Mouse (Mus musculus) intestine, embryonic 14.5 days (tissue): Measurements from ENCODE around the gene Celf2. TPM values are rescaled to one million over a fixed set of nuclear protein-coding genes. Genes with fewer than 3 reads are reported as not detected.
A peak's percentile ranks its signal among the peaks of the same experiment; 100 is the strongest.

ENCODE experiments used
- ATAC-seq: fragments of 200-750 bp; cut with Nextera tagmentation; replicated peaks from 2 replicates; pipeline ENCODE4 v1.8.0; 2017; ENCODE audit warnings: low read depth, moderate number of reproducible peaks, moderate TSS enrichment, moderate library complexity; ENCODE audit not compliant: low FRiP score, low TSS enrichment
- DNase-seq: peaks from one replicate; pipeline ENCODE4 v3.0.0-alpha.2; 2018; ENCODE audit warnings: low spot score
- H3K27ac ChIP-seq: fragments of 300-500 bp; sonication (generic); 2 replicates; pipeline ENCODE4 v1.5.1; 2014; ENCODE audit warnings: low read depth, mild to moderate bottlenecking, control low read depth
- H3K27me3 ChIP-seq: fragments of 300-500 bp; sonication (generic); replicated peaks from 2 replicates; pipeline ENCODE4 v1.6.1; 2014; ENCODE audit warnings: low read length, control low read depth; ENCODE audit not compliant: control insufficient read depth, insufficient read depth
- H3K36me3 ChIP-seq: fragments of 300-500 bp; sonication (generic); 2 replicates; pipeline ENCODE4 v1.6.1; 2014; ENCODE audit warnings: low read length, control low read depth; ENCODE audit not compliant: control insufficient read depth, insufficient read depth
- H3K4me1 ChIP-seq: fragments of 300-500 bp; sonication (generic); replicated peaks from 2 replicates; pipeline ENCODE4 v1.6.1; 2014; ENCODE audit warnings: low read length, control low read depth, mixed read lengths; ENCODE audit not compliant: control insufficient read depth, insufficient read depth
- H3K4me2 ChIP-seq: fragments of 300-500 bp; sonication (generic); 2 replicates; pipeline ENCODE4 v1.6.1; 2014; ENCODE audit warnings: low read length
- H3K4me3 ChIP-seq: fragments of 300-500 bp; sonication (generic); 2 replicates; pipeline ENCODE4 v1.5.1; 2014; ENCODE audit warnings: low read depth, low read length, control low read depth, mixed read lengths
- H3K9ac ChIP-seq: fragments of 300-500 bp; sonication (generic); 2 replicates; pipeline ENCODE4 v1.6.1; 2014; ENCODE audit warnings: mild to moderate bottlenecking, low read length
- H3K9me3 ChIP-seq: fragments of 300-500 bp; sonication (generic); 2 replicates; pipeline ENCODE4 v1.6.1; 2016; ENCODE audit warnings: low read length, control low read depth; ENCODE audit not compliant: control insufficient read depth
- WGBS: fragments of 180-500 bp; shearing (Covaris S2); extraction: QIAGEN DNeasy Blood & Tissue Kit; methylation state at CpG from one replicate; pipeline ENCODE4 v1.1.7; 2014; 5-methylcytosine and 5-hydroxymethylcytosine counted together
- polyA plus RNA-seq: library from polyadenylated mRNA; unstranded; fragments of >200 nt; fragmentation: Nextera tagmentation; extraction: Ambion mirVana; gene quantifications from 2 replicates; pipeline ENCODE4 v1.2.1, GENCODE M21; 2014

Gene Celf2
- polyA plus RNA-seq, 1 experiment from 2014 or later: 53.5 TPM

DNA sequence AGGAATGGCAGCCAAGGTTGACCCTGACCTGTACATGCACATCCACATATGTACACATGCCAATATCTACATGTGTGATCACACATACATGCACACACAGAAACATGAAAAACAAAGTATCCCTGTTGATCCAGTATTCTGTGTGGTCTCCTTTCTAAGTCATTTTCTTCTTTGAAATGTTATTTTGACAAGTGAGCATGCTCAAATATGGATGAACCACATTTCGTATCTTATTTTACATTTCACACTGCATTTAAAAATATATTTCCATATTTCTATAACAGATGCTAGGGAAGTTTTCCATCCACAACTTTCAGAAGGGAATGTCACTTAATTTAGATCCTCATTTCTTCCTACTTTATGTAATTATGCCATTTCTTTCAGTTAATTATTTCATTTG, 364.5 kb downstream of the Celf2 start:
- H3K9me3 ChIP-seq: no peaks in the 10 kb centered on the region
- no peak overlapping the region for H3K9ac ChIP-seq
- H3K27ac ChIP-seq: no peak overlapping the region
- ATAC-seq (no peak), DNase-seq (no peak)
- no peak overlapping the region for H3K4me3 ChIP-seq
- no peaks in the 10 kb centered on the region for H3K36me3 ChIP-seq
- no peak overlapping the region for H3K4me2 ChIP-seq
- no peaks in the 10 kb centered on the region for H3K4me1 ChIP-seq
- H3K27me3 ChIP-seq: no peaks in the 10 kb centered on the region
- 90% methylated on average over 1 of the region's 1 CpGs for WGBS

DNA sequence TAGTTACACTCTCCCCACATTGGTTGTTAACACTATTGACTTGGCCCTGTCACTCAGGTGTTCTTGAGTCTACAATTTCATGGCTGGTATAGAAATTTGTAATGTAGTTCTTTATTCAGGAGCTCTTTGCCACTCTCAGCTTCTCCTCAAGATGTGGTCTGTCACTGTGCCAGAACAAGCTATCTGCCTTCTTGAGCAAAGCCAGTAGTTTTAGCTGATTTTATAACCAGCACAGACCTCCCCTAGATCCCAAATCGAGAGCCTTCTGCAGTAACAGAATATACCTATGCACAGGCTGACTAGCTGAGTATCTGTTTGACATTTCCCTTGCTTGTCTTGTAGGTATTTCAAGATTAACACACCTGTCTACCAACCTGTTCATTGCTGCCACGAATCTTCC, 386.0 kb downstream of the Celf2 start:
- DNase-seq (no peak), ATAC-seq (no peak)
- Histone ChIP-seq H3K4me3 (no peak overlapping the region), H3K4me1 (0 out of 2 replicates have a peak, but pooled peaks cover 6% of the 10 kb centered on the region), H3K9ac (no peak overlapping the region), H3K4me2 (no peak overlapping the region), H3K27ac (no peak overlapping the region), H3K9me3 (no peaks in the 10 kb centered on the region), H3K36me3 (no peaks in the 10 kb centered on the region), H3K27me3 (no peaks in the 10 kb centered on the region)
- WGBS: 80% methylated on average over 2 of the region's 2 CpGs

DNA sequence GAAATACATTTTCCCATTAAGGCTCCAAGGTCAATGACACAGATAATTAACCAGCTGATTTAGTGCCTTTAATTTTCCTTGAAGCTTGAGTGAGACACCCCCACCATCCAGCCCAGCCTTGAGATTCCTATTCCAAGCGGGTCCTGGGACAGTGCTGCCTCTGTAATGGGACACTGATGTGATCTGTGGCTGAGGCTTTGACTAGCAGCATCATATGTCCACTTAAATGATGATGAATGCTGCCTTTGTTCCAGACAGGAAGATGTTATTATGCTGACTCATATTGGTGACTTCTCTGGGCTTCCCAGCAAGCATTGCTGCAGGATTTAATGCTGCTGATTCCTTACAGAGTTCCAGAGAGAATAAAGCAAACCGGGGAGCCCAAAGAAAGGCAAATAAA, 393.6 kb downstream of the Celf2 start:
- peak; percentile 48 for DNase-seq

DNA sequence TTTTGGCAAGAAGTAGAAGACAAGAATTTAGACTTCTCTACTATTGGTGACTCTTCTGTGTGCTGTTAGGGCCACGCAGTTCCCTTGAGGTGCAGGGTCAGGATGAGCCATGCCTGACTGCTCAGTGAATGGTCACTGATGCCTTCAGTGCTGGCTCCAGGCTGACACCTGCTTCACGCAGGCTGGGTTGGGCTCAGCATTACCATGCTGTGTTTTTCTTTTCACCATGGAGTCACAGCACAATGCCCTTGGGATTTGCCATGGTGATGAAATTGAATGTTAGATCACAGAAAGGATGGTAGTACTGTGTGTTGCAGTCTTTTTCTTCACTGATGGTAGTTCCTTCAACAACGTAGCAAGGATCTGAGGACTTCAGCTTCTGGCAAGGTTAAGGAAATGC, 394.2 kb downstream of the Celf2 start:
- WGBS: 79% methylated on average over 3 of the region's 3 CpGs
- Histone ChIP-seq H3K9ac (no peak overlapping the region), H3K4me2 (no peak overlapping the region), H3K36me3 (no peaks in the 10 kb centered on the region), H3K4me1 (no peaks in the 10 kb centered on the region), H3K27ac (no peak overlapping the region), H3K27me3 (no peaks in the 10 kb centered on the region), H3K4me3 (no peak overlapping the region), H3K9me3 (no peaks in the 10 kb centered on the region)
- no peak for ATAC-seq
- no peak for DNase-seq

More for the DNA sequence above, 393.6 kb downstream of the Celf2 start:
- H3K4me3 ChIP-seq: no peak overlapping the region
- ATAC-seq: no peak
- no peaks in the 10 kb centered on the region for H3K9me3 ChIP-seq
- no peaks in the 10 kb centered on the region for H3K36me3 ChIP-seq
- H3K4me1 ChIP-seq: no peaks in the 10 kb centered on the region
- no peaks in the 10 kb centered on the region for H3K27me3 ChIP-seq
- H3K4me2 ChIP-seq: no peak overlapping the region
- H3K9ac ChIP-seq: no peak overlapping the region
- 32% methylated on average over 2 of the region's 2 CpGs for WGBS
- H3K27ac ChIP-seq: no peak overlapping the region

DNA sequence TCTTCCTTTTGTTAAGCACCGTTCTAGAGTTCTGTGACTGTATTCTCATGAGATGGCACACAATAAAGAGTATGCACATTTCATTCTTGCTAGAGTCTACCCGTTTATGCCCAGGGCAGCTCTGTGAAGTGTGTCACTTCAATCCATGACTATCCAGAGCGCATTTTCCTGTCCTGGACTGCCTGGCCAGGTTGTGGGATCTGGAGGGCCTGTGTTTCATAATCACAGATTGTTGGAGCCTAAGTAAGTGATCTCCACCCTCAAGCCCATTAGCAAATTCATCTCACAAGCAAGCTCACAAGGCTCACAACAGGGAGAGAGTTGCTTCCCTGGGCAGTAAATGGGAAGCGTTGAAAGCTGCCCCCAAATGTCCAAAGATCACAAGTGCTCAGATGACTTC, 395.6 kb downstream of the Celf2 start:
- Histone ChIP-seq H3K27ac (no peak overlapping the region), H3K9ac (no peak overlapping the region), H3K36me3 (no peaks in the 10 kb centered on the region), H3K4me1 (no peaks in the 10 kb centered on the region), H3K27me3 (no peaks in the 10 kb centered on the region), H3K4me2 (no peak overlapping the region), H3K9me3 (no peaks in the 10 kb centered on the region), H3K4me3 (no peak overlapping the region)
- peak; percentile 36 for DNase-seq
- no peak for ATAC-seq
- 81% methylated on average over 4 of the region's 4 CpGs for WGBS

DNA sequence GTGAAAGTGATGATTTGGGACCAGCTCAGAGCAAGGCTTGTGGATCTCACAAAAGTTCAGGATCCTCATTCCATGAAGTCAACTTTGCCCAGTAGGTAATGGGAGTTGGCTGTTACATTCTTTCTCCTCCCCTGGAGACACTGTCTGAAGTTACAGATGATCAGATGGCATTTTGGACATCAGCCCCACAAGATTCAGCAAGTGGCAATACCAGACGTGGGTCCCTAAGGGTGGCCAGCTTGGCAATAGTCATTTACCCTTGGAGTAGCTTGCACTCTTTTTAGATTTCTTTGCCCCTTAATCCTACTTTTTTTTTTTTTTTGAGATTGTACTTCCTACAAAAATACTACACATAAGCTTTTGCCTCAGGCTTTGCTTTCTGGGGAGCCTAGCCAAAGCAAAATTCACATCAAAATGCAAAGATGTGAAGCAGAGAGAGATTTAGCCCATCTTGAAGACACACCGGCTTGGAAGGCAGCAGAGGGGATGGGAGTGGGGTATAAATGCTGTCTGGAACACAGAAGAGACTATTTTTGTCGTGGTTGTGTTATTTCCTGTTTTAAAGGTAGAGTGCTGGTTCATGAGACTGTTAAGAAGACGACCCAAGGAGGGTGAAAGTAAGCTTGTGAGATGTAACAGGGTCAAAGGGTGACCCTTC, 397.1 kb downstream of the Celf2 start:
- peak; percentile 20 for DNase-seq

DNA sequence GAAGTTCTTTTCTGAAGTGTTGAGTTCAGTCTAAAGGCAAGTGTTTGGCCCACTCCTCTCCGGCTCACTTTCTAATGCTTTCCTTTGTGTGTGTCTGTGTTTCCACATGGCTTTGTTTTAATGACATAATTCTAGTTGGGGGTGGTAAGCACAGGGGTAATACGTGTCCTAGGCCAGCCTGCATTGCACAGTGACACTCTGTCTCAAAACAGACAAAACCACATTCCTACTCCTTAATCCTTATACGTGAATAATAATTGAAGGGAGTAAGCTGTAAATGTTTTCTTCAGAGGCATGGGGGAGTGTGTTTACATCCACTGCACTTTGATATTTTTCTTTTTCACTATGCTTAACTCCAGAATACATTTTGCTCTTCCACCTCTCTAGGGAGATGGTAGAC, 415.9 kb downstream of the Celf2 start:
- no peaks in the 10 kb centered on the region for H3K36me3 ChIP-seq
- ATAC-seq (no peak), DNase-seq (no peak)
- H3K27me3 ChIP-seq: no peaks in the 10 kb centered on the region
- H3K4me1 ChIP-seq: peaks cover 9% of the 10 kb centered on the region
- no peaks in the 10 kb centered on the region for H3K9me3 ChIP-seq
- no peak overlapping the region for H3K27ac ChIP-seq
- no peak overlapping the region for H3K4me3 ChIP-seq
- no peak overlapping the region for H3K9ac ChIP-seq
- WGBS: 59% methylated on average over 3 of the region's 3 CpGs
- H3K4me2 ChIP-seq: no peak overlapping the region

More for the DNA sequence above, 397.1 kb downstream of the Celf2 start:
- Histone ChIP-seq H3K27ac (no peak overlapping the region), H3K36me3 (no peaks in the 10 kb centered on the region), H3K27me3 (no peaks in the 10 kb centered on the region), H3K4me2 (no peak overlapping the region), H3K9ac (no peak overlapping the region), H3K4me3 (no peak overlapping the region), H3K4me1 (no peaks in the 10 kb centered on the region), H3K9me3 (no peaks in the 10 kb centered on the region)
- WGBS: 62% methylated on average over 4 of the region's 4 CpGs
- ATAC-seq: no peak

DNA sequence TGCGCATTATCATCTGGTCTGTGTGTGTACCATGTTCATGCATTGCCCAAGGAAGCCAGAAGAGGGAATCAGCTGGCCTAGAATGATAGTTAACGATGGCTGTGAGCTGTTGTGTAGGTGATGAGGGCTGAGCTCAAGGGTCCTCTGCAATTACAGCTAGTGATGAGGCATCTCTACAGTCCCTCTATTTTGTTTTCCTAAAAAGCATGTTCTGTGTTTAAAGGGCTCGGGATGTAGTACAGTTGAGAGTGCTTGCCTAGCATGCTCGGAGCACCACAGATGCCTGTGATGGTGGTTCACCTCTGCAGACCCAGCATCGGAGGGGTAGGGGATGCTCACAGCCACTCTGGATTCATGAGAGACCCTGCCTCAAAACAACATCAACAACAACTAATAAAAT, 416.7 kb downstream of the Celf2 start:
- H3K4me1 ChIP-seq: peaks cover 10% of the 10 kb centered on the region
- H3K9ac ChIP-seq: no peak overlapping the region
- H3K27ac ChIP-seq: no peak overlapping the region
- no peak overlapping the region for H3K4me2 ChIP-seq
- ATAC-seq: no peak
- no peaks in the 10 kb centered on the region for H3K36me3 ChIP-seq
- DNase-seq: no peak
- no peaks in the 10 kb centered on the region for H3K9me3 ChIP-seq
- H3K4me3 ChIP-seq: no peak overlapping the region
- WGBS: 92% methylated on average over 5 of the region's 5 CpGs
- H3K27me3 ChIP-seq: no peaks in the 10 kb centered on the region

DNA sequence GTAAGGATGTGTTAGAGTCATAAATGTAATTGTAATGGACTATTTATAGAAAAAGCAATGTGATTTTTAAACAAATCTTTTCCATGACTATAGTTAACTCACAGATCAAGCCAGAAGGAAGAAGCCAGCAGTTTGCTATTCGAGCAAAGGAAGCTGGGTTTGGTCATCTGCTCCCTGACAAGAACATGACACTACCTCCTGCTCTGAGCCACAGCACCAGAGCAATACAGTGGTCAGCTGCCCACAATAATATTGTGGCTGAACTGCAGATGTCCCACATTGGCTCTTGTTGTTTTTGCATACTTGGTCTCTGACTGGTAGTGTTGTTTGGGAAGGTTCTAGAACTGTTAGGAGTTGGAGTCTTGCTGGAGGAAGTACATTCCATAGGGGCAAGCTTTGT, 418.9 kb downstream of the Celf2 start:
- Histone ChIP-seq H3K36me3 (no peaks in the 10 kb centered on the region), H3K9me3 (no peaks in the 10 kb centered on the region), H3K4me3 (no peak overlapping the region), H3K9ac (no peak overlapping the region), H3K27me3 (no peaks in the 10 kb centered on the region), H3K4me1 (peaks cover 10% of the 10 kb centered on the region), H3K27ac (no peak overlapping the region), H3K4me2 (no peak overlapping the region)
- 39% methylated on average over 1 of the region's 1 CpGs for WGBS
- DNase-seq (no peak), ATAC-seq (no peak)
